Mouse (Mus musculus) embryonic facial prominence, embryonic 13.5 days (tissue): Measurements from ENCODE around the gene Slc44a4. TPM values are rescaled to one million over a fixed set of nuclear protein-coding genes. Genes with fewer than 3 reads are reported as not detected.
"Not testable (repeated sequence)": the region's sequence is repeated elsewhere in the genome, so short reads cannot be mapped to it uniquely, and the experiment has no call there.

Experiments used
- ATAC-seq: fragments of 200-750 bp; cut with Nextera tagmentation; 2 replicates; pipeline ENCODE4 v1.8.0; 2017; ENCODE audit warnings: low read depth; ENCODE audit not compliant: insufficient number of reproducible peaks, insufficient read depth, low FRiP score, low TSS enrichment
- H3K27ac ChIP-seq: fragments of 300-500 bp; sonication (generic); 2 replicates; pipeline ENCODE4 v1.5.1; 2015; ENCODE audit warnings: moderate library complexity, mild to moderate bottlenecking, inconsistent platforms
- H3K27me3 ChIP-seq: fragments of 300-500 bp; sonication (generic); 2 replicates; pipeline ENCODE4 v1.6.1; 2015; ENCODE audit warnings: mild to moderate bottlenecking, inconsistent platforms
- H3K36me3 ChIP-seq: fragments of 300-500 bp; sonication (generic); 2 replicates; pipeline ENCODE4 v1.6.1; 2015; ENCODE audit warnings: mild to moderate bottlenecking, inconsistent platforms
- H3K4me1 ChIP-seq: fragments of 300-500 bp; sonication (generic); 2 replicates; pipeline ENCODE4 v1.6.1; 2015; ENCODE audit warnings: inconsistent platforms
- H3K4me2 ChIP-seq: fragments of 300-500 bp; sonication (generic); 2 replicates; pipeline ENCODE4 v1.6.1; 2015; ENCODE audit warnings: moderate library complexity, mild to moderate bottlenecking, inconsistent platforms
- H3K4me3 ChIP-seq: fragments of 300-500 bp; sonication (generic); 2 replicates; pipeline ENCODE4 v1.5.1; 2015; ENCODE audit warnings: mild to moderate bottlenecking, inconsistent platforms
- H3K9ac ChIP-seq: fragments of 300-500 bp; sonication (generic); 2 replicates; pipeline ENCODE4 v1.6.1; 2015; ENCODE audit warnings: mild to moderate bottlenecking, inconsistent platforms
- H3K9me3 ChIP-seq: fragments of 300-500 bp; sonication (generic); 2 replicates; pipeline ENCODE4 v1.6.1; 2016; ENCODE audit warnings: inconsistent platforms
- WGBS: fragments of 180-500 bp; shearing (Covaris S2); methylation state at CpG from one replicate; pipeline ENCODE4 v1.1.7; 2015; ENCODE audit warnings: mixed read lengths; 5-methylcytosine and 5-hydroxymethylcytosine counted together
- polyA plus RNA-seq: library from polyadenylated mRNA; unstranded; fragments of >200 nt; fragmentation: Nextera tagmentation; extraction: Ambion mirVana; gene quantifications from 2 replicates; pipeline ENCODE4 v1.2.1, GENCODE M21; 2015

The Slc44a4 gene
- polyA plus RNA-seq, 1 experiment from 2014 or later, result 0.24 TPM

GRCm38 (mm10) chr17:34955884-34956283 lies 41.6 kb downstream of the Slc44a4 start:
- no peak for ATAC-seq
- peaks cover 4% of the 10 kb centered on the region for H3K36me3 ChIP-seq
- no peak overlapping the region for H3K4me2 ChIP-seq
- 83% methylated on average over 3 of the region's 3 CpGs for WGBS
- no peak overlapping the region for H3K27ac ChIP-seq
- peaks cover 7% of the 10 kb centered on the region for H3K27me3 ChIP-seq
- no peak overlapping the region for H3K9ac ChIP-seq
- H3K4me3 ChIP-seq, result no peak overlapping the region
- peaks cover 10% of the 10 kb centered on the region for H3K4me1 ChIP-seq
- H3K9me3 ChIP-seq, result no peaks in the 10 kb centered on the region

- Histone ChIP-seq H3K4me3 (no peak overlapping the region), H3K9me3 (no peaks in the 10 kb centered on the region), H3K27ac (no peak overlapping the region), H3K4me1 (peaks cover 7% of the 10 kb centered on the region), H3K9ac (no peak overlapping the region), H3K36me3 (no peaks in the 10 kb centered on the region), H3K4me2 (no peak overlapping the region), H3K27me3 (peaks cover 7% of the 10 kb centered on the region)
- ATAC-seq, result no peak
- 37% methylated on average over 1 of the region's 1 CpGs for WGBS
These were observed 42.1 kb downstream of the Slc44a4 start for GRCm38 (mm10) chr17:34956340-34956739.

GRCm38 (mm10) chr17:34957291-34957690 lies 43.0 kb downstream of the Slc44a4 start:
- H3K4me3 ChIP-seq, H3K9ac ChIP-seq, H3K27me3 ChIP-seq, H3K9me3 ChIP-seq, H3K27ac ChIP-seq, ATAC-seq, H3K36me3 ChIP-seq, H3K4me2 ChIP-seq: not testable (repeated sequence)
- WGBS, result 17% methylated on average over 36 of the region's 40 CpGs
- peaks cover 12% of the 10 kb centered on the region for H3K4me1 ChIP-seq

GRCm38 (mm10) chr17:34957966-34958365 lies 43.7 kb downstream of the Slc44a4 start:
- 16% methylated on average over 22 of the region's 40 CpGs for WGBS
- not testable (repeated sequence) for ATAC-seq, H3K4me3 ChIP-seq

GRCm38 (mm10) chr17:34958734-34959129 lies 44.5 kb downstream of the Slc44a4 start:
- not testable (repeated sequence) for H3K27ac ChIP-seq, H3K36me3 ChIP-seq, H3K9me3 ChIP-seq, H3K9ac ChIP-seq
- 0 out of 2 replicates have a peak, but pooled peaks have one; percentile 7 for ATAC-seq
- under 1% methylated on average over 31 of the region's 47 CpGs for WGBS
- H3K4me3 ChIP-seq, result peak overlapping the region; percentile 56
- peak overlapping the region; percentile 65 for H3K4me2 ChIP-seq
- H3K4me1 ChIP-seq, result peaks cover 12% of the 10 kb centered on the region
- peaks cover 11% of the 10 kb centered on the region for H3K27me3 ChIP-seq

More at GRCm38 (mm10) chr17:34957966-34958365, 43.7 kb downstream of the Slc44a4 start:
- peaks cover 12% of the 10 kb centered on the region for H3K4me1 ChIP-seq
- not testable (repeated sequence) for H3K9me3 ChIP-seq, H3K9ac ChIP-seq, H3K36me3 ChIP-seq, H3K27me3 ChIP-seq, H3K27ac ChIP-seq
- H3K4me2 ChIP-seq, result 0 out of 2 replicates have a peak overlapping the region, but pooled peaks have one; percentile 14

- H3K27me3 ChIP-seq, result peaks cover 11% of the 10 kb centered on the region
- H3K4me2 ChIP-seq, result peak within 1 kb of the TSS; percentile 65
- WGBS, result under 1% methylated on average over 26 of the region's 32 CpGs
- ATAC-seq, result peak; percentile 88
- H3K36me3 ChIP-seq, H3K9me3 ChIP-seq: not testable (repeated sequence)
- peak within 1 kb of the TSS; percentile 56 for H3K4me3 ChIP-seq
- peak within 1 kb of the TSS; percentile 97 for H3K27ac ChIP-seq
- peak within 1 kb of the TSS; percentile 70 for H3K9ac ChIP-seq
- H3K4me1 ChIP-seq, result peaks cover 12% of the 10 kb centered on the region
These were observed 45.0 kb downstream of the Slc44a4 start, which contains the start of gene Hspa1b for GRCm38 (mm10) chr17:34959130-34959778. Gene Hspa1b, minus strand, starts transcription at chr17:34959238.

GRCm38 (mm10) chr17:34959881-34960515 lies 45.7 kb downstream of the Slc44a4 start:
- Histone ChIP-seq H3K27me3 (peaks cover 11% of the 10 kb centered on the region), H3K27ac (peak overlapping the region; percentile 97), H3K36me3 (no peaks in the 10 kb centered on the region), H3K4me1 (peaks cover 14% of the 10 kb centered on the region), H3K9me3 (no peaks in the 10 kb centered on the region), H3K9ac (peak overlapping the region; percentile 70), H3K4me3 (peak overlapping the region; percentile 56), H3K4me2 (peak overlapping the region; percentile 65)
- no peak for ATAC-seq
- WGBS, result 9% methylated on average over 12 of the region's 12 CpGs

GRCm38 (mm10) chr17:34960702-34961493 lies 46.6 kb downstream of the Slc44a4 start:
- no peak overlapping the region for H3K4me2 ChIP-seq
- no peak for ATAC-seq
- H3K4me1 ChIP-seq, result peaks cover 20% of the 10 kb centered on the region
- no peaks in the 10 kb centered on the region for H3K36me3 ChIP-seq
- H3K27ac ChIP-seq, result peak overlapping the region; percentile 97; the same call in 1 of the 2 replicates
- no peaks in the 10 kb centered on the region for H3K9me3 ChIP-seq
- no peak overlapping the region for H3K4me3 ChIP-seq
- no peak overlapping the region for H3K9ac ChIP-seq
- peaks cover 9% of the 10 kb centered on the region; the same call in 1 of the 2 replicates for H3K27me3 ChIP-seq

- peaks cover 20% of the 10 kb centered on the region for H3K4me1 ChIP-seq
- H3K9ac ChIP-seq, result no peak overlapping the region
- H3K4me2 ChIP-seq, result no peak overlapping the region
- H3K9me3 ChIP-seq, result no peaks in the 10 kb centered on the region
- no peak overlapping the region for H3K4me3 ChIP-seq
- WGBS, result 18% methylated on average over 3 of the region's 3 CpGs
- no peak overlapping the region for H3K27ac ChIP-seq
- peaks cover 4% of the 10 kb centered on the region; the same call in 1 of the 2 replicates for H3K27me3 ChIP-seq
- ATAC-seq, result no peak
- no peaks in the 10 kb centered on the region for H3K36me3 ChIP-seq
These were observed 47.9 kb downstream of the Slc44a4 start for GRCm38 (mm10) chr17:34962125-34962524.

GRCm38 (mm10) chr17:34962841-34963240 lies 48.6 kb downstream of the Slc44a4 start:
- H3K9ac ChIP-seq, result no peak overlapping the region
- H3K4me1 ChIP-seq, result peaks cover 20% of the 10 kb centered on the region
- no peaks in the 10 kb centered on the region for H3K9me3 ChIP-seq
- no peak for ATAC-seq
- no peak overlapping the region for H3K4me3 ChIP-seq
- H3K27me3 ChIP-seq, result peaks cover 6% of the 10 kb centered on the region
- no peak overlapping the region for H3K27ac ChIP-seq
- WGBS, result 57% methylated on average over 1 of the region's 1 CpGs
- no peaks in the 10 kb centered on the region for H3K36me3 ChIP-seq
- no peak overlapping the region for H3K4me2 ChIP-seq

- H3K36me3 ChIP-seq, result no peaks in the 10 kb centered on the region
- no peak overlapping the region for H3K4me3 ChIP-seq
- H3K9me3 ChIP-seq, result no peaks in the 10 kb centered on the region
- no peak overlapping the region for H3K9ac ChIP-seq
- peaks cover 24% of the 10 kb centered on the region for H3K27me3 ChIP-seq
- peak overlapping the region; percentile 39; the same call in 1 of the 2 replicates for H3K27ac ChIP-seq
- WGBS, result 18% methylated on average over 1 of the region's 1 CpGs
- no peak for ATAC-seq
- H3K4me2 ChIP-seq, result no peak overlapping the region
- peaks cover 20% of the 10 kb centered on the region for H3K4me1 ChIP-seq
These were observed 50.4 kb downstream of the Slc44a4 start for GRCm38 (mm10) chr17:34964640-34965049.
